Mouse (Mus musculus) ES-Bruce4 (cell line): ENCODE data around the gene Fgf7. TPM values are rescaled to one million over a fixed set of nuclear protein-coding genes. Genes with fewer than 3 reads are reported as not detected.

ENCODE experiments used
- H3K27ac ChIP-seq: 2 replicates; pipeline ENCODE4 v1.5.1; 2012; ENCODE audit warnings: low read length, inconsistent platforms; ENCODE audit not compliant: insufficient read depth
- H3K27me3 ChIP-seq: 2 replicates; pipeline ENCODE4 v1.6.1; 2012; ENCODE audit warnings: mild to moderate bottlenecking, low read length, inconsistent platforms; ENCODE audit not compliant: control insufficient read depth, poor library complexity, insufficient read depth, severe bottlenecking
- H3K36me3 ChIP-seq: 2 replicates; pipeline ENCODE4 v1.6.1; 2012; ENCODE audit warnings: inconsistent platforms, mild to moderate bottlenecking, low read length, moderate library complexity; ENCODE audit not compliant: control insufficient read depth, poor library complexity, insufficient read depth, severe bottlenecking
- H3K4me1 ChIP-seq: one replicate; pipeline ENCODE4 v1.8.1; 2011; ENCODE audit warnings: low read length; ENCODE audit not compliant: control insufficient read depth, insufficient read depth
- H3K4me3 ChIP-seq: 2 replicates; pipeline ENCODE4 v1.5.1; 2011; ENCODE audit warnings: low read depth, mild to moderate bottlenecking, low read length
- H3K9ac ChIP-seq: 2 replicates; pipeline ENCODE4 v1.6.1; 2012; ENCODE audit warnings: low read depth, mild to moderate bottlenecking, inconsistent platforms; ENCODE audit not compliant: poor library complexity, severe bottlenecking
- H3K9me3 ChIP-seq: replicated peaks from 2 replicates; pipeline ENCODE4 v1.6.1; 2012; ENCODE audit warnings: mild to moderate bottlenecking, low read length, inconsistent platforms; ENCODE audit not compliant: control insufficient read depth, poor library complexity, insufficient read depth, severe bottlenecking
- CTCF ChIP-seq: IDR thresholded peaks from one replicate; pipeline ENCODE4 v1.8.1; 2011; ENCODE audit warnings: low read depth, low read length
- EP300 ChIP-seq: IDR thresholded peaks from 2 replicates; pipeline ENCODE4 v1.6.1; 2011; ENCODE audit warnings: low read depth, low read length; ENCODE audit not compliant: insufficient read depth
- POLR2A ChIP-seq: IDR thresholded peaks from one replicate; pipeline ENCODE4 v1.8.1; 2011; ENCODE audit warnings: low read length; ENCODE audit not compliant: insufficient read depth
- polyA plus RNA-seq: library from polyadenylated mRNA; stranded (reverse); fragments of >200 nt; gene quantifications from 2 replicates; pipeline ENCODE4 v1.2.4, GENCODE M21; 2011; ENCODE audit warnings: low read depth; ENCODE audit not compliant: missing spikeins, insufficient read depth, insufficient read length

Gene Fgf7
- polyA plus RNA-seq, 1 experiment = 0.34 TPM

DNA sequence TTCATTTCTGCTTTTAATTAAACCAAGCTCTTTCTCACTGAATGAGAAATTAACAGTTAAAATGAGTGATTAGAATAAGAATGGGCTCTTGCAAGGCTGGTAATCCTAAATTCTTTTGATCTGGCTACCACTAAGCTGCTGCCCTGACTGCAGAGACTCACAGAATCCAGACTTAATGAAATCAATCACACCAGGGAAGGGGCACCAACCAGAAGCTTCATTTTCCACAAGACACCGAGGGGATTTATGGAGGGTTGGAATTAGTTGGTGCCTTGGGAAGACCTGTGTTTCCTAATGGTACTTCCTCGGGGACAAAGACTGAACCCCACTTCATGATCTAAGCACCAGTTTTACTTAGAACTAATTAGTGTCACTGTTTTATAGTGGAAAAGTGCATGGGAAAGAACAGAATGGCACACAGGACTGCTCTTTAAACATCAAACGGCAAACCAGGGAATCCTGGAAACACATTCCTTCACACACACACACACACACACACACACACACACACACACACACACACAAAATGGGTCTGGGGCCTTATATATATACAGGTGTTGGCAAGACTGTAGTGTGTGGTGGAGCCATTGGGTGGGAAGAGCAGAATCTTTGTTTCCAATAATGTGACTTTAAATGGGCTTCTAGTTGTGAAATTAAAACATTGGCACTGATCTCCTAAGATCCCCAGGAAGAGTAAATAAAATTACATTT, 18.5 kb upstream of the Fgf7 start:
- no peaks in the 10 kb centered on the region for H3K27me3 ChIP-seq
- TF ChIP-seq POLR2A = no peak
- no peaks in the 10 kb centered on the region for H3K36me3 ChIP-seq
- peaks cover 2% of the 10 kb centered on the region; the same call in 1 of the 2 replicates for H3K9me3 ChIP-seq
- no peak overlapping the region for H3K9ac ChIP-seq
- no peak overlapping the region for H3K4me3 ChIP-seq
- H3K27ac ChIP-seq = no peak overlapping the region
- H3K4me1 ChIP-seq = no peaks in the 10 kb centered on the region

DNA sequence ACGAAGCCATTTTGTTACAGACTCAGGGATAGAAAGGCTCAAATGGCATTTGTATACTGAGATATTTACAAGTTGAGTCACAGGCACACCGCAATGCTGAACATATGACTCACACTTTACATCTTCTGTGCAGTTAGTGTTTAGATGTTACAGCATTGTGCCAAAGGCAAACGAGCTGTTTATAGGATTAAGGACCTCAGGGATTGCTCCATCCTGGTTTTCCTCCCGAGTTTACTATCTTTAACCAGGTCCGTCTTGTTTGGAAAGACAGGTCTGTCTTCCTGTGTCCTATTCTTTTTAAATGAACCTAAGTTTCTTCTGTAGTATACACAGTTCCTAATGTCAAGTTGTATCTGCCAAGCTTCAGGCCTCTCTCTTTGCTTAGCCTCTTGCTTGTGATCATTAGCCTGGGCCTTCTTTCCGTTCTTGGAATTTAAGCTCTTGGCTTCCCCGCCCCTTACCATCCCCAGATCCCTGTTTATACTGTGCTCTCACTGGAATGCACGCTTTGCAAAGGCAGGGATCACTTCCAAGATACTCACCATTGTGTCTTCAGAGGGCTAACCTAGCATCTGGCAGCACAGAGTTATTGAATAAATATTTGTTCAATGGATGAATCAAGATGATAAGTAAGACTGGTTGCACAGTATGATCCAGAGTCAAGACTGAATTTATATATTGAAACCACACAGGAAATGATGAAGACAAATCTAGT, 3.1 kb upstream of the Fgf7 start:
- no peak overlapping the region for H3K4me3 ChIP-seq
- H3K9ac ChIP-seq = no peak overlapping the region
- no peak overlapping the region for H3K27ac ChIP-seq
- TF ChIP-seq POLR2A (no peak), CTCF (no peak), EP300 (no peak)
- no peaks in the 10 kb centered on the region for H3K36me3 ChIP-seq
- no peaks in the 10 kb centered on the region for H3K27me3 ChIP-seq
- H3K9me3 ChIP-seq = no peaks in the 10 kb centered on the region
- no peaks in the 10 kb centered on the region for H3K4me1 ChIP-seq

DNA sequence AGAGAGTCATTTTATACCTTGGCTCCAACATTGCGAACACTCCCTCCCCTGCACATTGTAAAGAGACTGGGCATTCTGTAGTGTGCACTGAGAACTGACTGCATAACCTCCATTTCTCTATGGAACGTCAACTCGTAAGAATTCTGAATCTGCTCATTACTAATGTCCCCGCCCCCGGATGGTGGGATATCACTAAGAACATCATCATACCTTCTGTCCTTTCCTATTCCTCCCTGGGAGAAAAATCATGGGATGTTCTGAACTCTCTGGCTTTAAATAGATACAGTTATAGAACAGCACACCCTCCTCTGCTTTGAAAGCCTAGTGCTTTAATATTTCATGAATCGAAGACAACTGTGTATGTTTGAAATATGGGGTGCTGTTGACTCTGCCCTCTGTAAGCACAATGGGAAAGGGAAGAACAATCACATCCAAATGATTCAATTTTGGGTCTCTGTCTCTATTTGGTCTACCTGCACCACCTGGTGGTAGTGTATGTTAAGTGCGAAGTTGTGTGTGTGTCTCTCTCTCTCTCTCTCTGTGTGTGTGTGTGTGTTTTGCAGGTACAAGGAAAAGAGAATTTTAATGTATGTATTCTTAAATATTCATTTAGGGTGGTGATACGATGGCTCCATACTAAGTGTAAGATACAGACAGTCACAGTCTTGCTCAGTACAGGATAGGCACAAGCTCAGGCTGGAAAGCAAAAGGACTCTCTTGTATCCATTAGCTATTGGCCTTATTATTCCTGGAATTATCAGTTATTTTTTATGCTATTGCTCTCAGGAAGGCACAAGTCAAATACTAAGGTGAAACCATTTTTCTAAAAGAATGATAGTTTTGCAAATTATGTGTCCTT, 1.1 kb upstream of the Fgf7 start:
- H3K9ac ChIP-seq = no peak overlapping the region
- no peaks in the 10 kb centered on the region for H3K27me3 ChIP-seq
- TF ChIP-seq POLR2A (no peak), CTCF (no peak)
- no peaks in the 10 kb centered on the region for H3K36me3 ChIP-seq
- H3K4me3 ChIP-seq = no peak overlapping the region
- H3K9me3 ChIP-seq = no peaks in the 10 kb centered on the region
- H3K27ac ChIP-seq = no peak overlapping the region
- H3K4me1 ChIP-seq = no peaks in the 10 kb centered on the region

DNA sequence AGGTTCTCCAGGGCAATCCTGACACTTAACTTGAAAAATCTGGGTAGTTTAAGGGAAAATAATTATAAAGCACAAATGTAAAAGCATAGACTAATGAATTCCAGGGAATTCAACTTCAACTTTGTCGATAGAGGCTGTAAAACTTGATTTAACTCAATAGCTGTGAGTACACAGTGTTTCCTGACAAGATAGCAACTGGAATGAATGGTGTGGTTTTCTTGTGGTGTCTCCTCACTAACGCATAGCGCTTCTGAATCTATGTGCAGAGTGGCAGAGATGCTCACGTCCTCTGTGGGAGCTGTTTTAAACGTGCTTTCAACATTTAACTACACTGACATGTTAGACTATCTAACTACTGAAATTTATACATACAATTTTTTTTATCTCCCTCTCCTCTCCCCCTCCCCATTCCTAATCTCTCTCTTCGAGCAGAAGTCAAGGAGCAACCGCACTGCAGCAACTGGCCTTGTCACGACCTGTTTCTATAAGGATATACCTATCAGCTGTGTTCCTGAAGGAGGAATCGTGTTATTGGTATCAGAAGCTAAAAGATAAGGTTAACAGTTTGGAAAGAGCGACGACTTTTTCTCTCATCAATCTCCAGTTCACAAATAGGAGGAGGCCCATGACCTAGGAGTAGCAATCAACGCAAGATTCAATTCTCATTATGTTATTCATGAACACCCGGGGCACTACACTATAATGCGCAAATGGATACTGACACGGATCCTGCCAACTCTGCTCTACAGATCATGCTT, 734 bp downstream of the Fgf7 start:
- Histone ChIP-seq H3K4me3 (no peak overlapping the region), H3K27ac (no peak overlapping the region), H3K9ac (no peak overlapping the region), H3K4me1 (no peaks in the 10 kb centered on the region), H3K9me3 (no peaks in the 10 kb centered on the region), H3K27me3 (no peaks in the 10 kb centered on the region), H3K36me3 (no peaks in the 10 kb centered on the region)
- no peak for TF ChIP-seq POLR2A
- no peak for TF ChIP-seq CTCF
- no peak for TF ChIP-seq EP300

DNA sequence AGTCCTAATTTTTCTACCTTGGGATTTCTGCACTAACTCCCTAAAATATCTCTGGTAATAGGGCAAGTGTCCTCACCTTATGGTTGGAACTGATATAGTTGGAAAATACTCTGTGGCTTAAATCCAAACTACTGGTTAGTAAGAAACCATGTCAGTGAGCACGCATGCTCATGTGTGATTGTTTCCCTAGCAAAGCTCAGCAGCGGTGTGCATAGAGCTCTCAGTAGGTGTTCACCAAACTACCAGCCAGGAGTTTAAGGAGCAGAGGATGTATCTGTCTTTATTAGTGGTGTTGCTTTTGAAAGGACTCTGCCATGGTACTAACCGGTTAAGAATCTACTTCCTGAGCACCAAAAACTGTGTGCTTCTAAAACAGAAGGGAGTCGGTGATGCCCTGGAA, 1.7 kb downstream of the Fgf7 start:
- no peak for TF ChIP-seq EP300
- no peak for TF ChIP-seq POLR2A
- TF ChIP-seq CTCF = no peak
- Histone ChIP-seq H3K4me3 (no peak overlapping the region), H3K36me3 (no peaks in the 10 kb centered on the region), H3K27me3 (no peaks in the 10 kb centered on the region), H3K27ac (no peak overlapping the region), H3K4me1 (no peaks in the 10 kb centered on the region), H3K9me3 (no peaks in the 10 kb centered on the region), H3K9ac (no peak overlapping the region)
